Comparison of ENCODE assay signal across 21 mouse cellular contexts in genomic region chr5:36025076-36025475, GRCm38 (mm10).
"Had no signal": no experiment of that assay in that cellular context is flagged by ENCODE, and none has a peak within 500 bp of the region (broad histone marks: within the 10 kb centered on the region; RNA-seq: fewer than 3 reads in every experiment).

No protein-coding gene starts in this region.

- H3K36me3 ChIP-seq: liver, embryonic 15.5 days; lung, embryonic 15.5 days; neural tube, embryonic 13.5 days; neural tube, embryonic 15.5 days had no signal

- H3K4me2 ChIP-seq: liver, embryonic 15.5 days; lung, embryonic 15.5 days; midbrain, embryonic 12.5 days; neural tube, embryonic 13.5 days; neural tube, embryonic 15.5 days had no signal

- DNase-seq: liver, postnatal 0 days; lung, adult 2 months; lung, postnatal 14 days; lung, postnatal 4 days; midbrain, embryonic 14.5 days; retina, postnatal 1 day; right cerebral cortex, adult 18-20 months; right cerebral cortex, postnatal 25 days; right cerebral cortex, postnatal 4 days; spleen, adult 18-20 months; thymus, adult 2 months; thymus, postnatal 25 days; thymus, postnatal 4 days had no signal

- ATAC-seq: liver, postnatal 0 days; lung, postnatal 0 days; midbrain, embryonic 16.5 days had no signal

- H3K9ac ChIP-seq: liver, embryonic 15.5 days; liver, postnatal 0 days; lung, embryonic 15.5 days; midbrain, embryonic 12.5 days; neural tube, embryonic 13.5 days; neural tube, embryonic 15.5 days had no signal

- H3K9me3 ChIP-seq: liver, embryonic 15.5 days; lung, embryonic 15.5 days; midbrain, embryonic 12.5 days; neural tube, embryonic 13.5 days; neural tube, embryonic 15.5 days had no signal

- H3K27ac ChIP-seq: liver, embryonic 15.5 days; lung, embryonic 15.5 days; midbrain, embryonic 12.5 days; neural tube, embryonic 13.5 days; neural tube, embryonic 15.5 days had no signal

- H3K4me3 ChIP-seq: liver, embryonic 15.5 days; lung, embryonic 15.5 days; midbrain, embryonic 12.5 days; myocyte; neural tube, embryonic 13.5 days; neural tube, embryonic 15.5 days had no signal

- H3K4me1 ChIP-seq: liver, embryonic 15.5 days; lung, embryonic 15.5 days; neural tube, embryonic 15.5 days had no signal

- H3K27me3 ChIP-seq: liver, embryonic 15.5 days; lung, embryonic 15.5 days; midbrain, embryonic 12.5 days; neural tube, embryonic 13.5 days; neural tube, embryonic 15.5 days had no signal
